Mouse (Mus musculus) heart, postnatal 14 days (tissue): ENCODE results near the gene Baz1a. TPM values are rescaled to one million over a fixed set of nuclear protein-coding genes. Genes with fewer than 3 reads are reported as not detected.
"Not testable (repeated sequence)": the region's sequence is repeated elsewhere in the genome, so short reads cannot be mapped to it uniquely, and the experiment has no call there.

Source experiments
- DNase-seq, 2 experiments: peaks; one replicate each; pipeline ENCODE4 v3.0.0; 2021 to 2022
- intact Hi-C: fragments of 180-260 bp; cut with DNase I; formaldehyde crosslinking; loops from one replicate; pipeline ENCODE4 v1.15.1; 2025
- total RNA-seq, 2 experiments: library from RNA; stranded (reverse); gene quantifications; 2 replicates each; pipeline ENCODE4 v1.2.3; 2021

Baz1a gene
- total RNA-seq, 2 experiments from 2014 or later = 9.9 to 10.4 TPM

DNA sequence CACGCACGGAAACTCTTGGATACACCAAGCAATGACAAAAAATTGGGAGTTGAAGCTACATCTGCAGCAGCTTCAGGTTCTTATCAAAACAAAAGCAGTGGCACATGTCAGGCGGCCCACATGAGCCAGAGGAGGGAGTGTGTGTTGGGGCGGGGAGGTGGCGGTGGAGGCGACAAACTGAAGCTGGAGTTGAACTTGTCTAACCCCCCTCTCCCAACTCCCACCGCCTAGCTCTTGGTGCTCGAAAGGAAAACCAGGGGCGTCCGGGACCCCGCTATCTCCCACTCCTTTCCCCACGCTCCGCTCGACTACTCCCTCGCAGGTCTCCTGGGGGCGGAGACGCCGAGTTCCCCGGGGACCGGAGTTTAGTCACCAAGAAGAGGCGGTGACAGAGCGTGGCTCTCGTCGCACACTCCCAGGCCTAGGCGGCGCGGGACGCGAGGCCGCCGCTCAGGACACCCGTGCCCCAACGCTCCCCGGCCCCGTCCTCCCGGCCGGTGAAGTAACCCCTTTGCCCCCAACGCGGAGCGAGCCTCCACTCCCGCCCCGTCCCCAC, 29.4 kb downstream of the Baz1a start:
- intact Hi-C loops = loop anchor here (10.0 kb wide), 1 partner anchor 150 kb away; no protein-coding TSS in a partner anchor
- DNase-seq = peak; percentile 73 to 79

GRCm38 (mm10) chr12:54982935-54983715, 31.0 kb downstream of the Baz1a start:
- intact Hi-C loops = loop anchor here (10.0 kb wide), 1 partner anchor 148 kb away; no protein-coding TSS in a partner anchor

DNA sequence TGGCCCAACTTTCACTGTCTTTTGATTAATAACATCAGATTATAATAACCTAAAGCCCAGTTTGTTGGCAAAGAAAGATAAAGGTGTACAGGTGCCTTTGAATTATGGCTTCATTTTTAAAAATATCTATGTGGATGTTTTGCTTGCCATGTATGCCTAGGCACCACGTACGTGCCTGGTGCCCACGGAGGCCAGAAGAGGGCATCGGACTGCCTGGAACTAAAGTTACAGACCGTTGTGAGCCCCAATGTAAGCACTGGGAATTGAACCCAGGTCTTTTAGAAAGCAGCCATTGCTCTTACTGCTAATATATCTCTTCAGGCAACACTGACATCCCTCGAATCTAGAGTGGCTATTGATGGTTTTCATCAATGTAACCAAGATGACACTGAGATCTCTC, 32.2 kb downstream of the Baz1a start:
- intact Hi-C loops = loop anchor here (10.0 kb wide), 1 partner anchor 147 kb away; no protein-coding TSS in a partner anchor
- DNase-seq = no peak

More at GRCm38 (mm10) chr12:54982935-54983715, 31.0 kb downstream of the Baz1a start:
- no peak for DNase-seq

DNA sequence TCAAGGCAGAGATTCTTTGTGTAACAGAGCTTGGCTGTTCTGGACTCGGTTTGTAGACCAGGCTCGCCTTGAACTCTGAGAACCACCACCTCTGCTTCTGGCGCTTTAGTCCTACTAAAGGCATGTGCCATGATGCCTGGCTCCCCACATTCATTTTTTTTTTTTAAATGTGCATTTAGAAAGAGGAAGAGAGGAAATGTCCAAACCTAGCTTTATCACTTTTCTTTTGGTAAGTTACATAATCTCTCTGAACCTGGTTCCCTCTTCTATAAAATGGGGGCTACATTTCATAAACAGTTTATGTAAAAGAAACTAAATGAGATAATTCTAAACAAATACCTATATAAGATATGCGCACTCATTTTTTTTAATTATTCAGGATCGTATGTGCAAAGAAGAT, 33.2 kb downstream of the Baz1a start:
- intact Hi-C loops = loop anchor here (10.0 kb wide), 1 partner anchor 146 kb away; no protein-coding TSS in a partner anchor
- no peak for DNase-seq

- intact Hi-C loops = loop anchor here (10.0 kb wide), 1 partner anchor 146 kb away; no protein-coding TSS in a partner anchor
- DNase-seq = no peak
These were observed 33.6 kb downstream of the Baz1a start for GRCm38 (mm10) chr12:54980532-54980931.

- intact Hi-C loops = no loop called here
- DNase-seq = no peak
These were observed 45.1 kb downstream of the Baz1a start for GRCm38 (mm10) chr12:54969033-54969432.

DNA sequence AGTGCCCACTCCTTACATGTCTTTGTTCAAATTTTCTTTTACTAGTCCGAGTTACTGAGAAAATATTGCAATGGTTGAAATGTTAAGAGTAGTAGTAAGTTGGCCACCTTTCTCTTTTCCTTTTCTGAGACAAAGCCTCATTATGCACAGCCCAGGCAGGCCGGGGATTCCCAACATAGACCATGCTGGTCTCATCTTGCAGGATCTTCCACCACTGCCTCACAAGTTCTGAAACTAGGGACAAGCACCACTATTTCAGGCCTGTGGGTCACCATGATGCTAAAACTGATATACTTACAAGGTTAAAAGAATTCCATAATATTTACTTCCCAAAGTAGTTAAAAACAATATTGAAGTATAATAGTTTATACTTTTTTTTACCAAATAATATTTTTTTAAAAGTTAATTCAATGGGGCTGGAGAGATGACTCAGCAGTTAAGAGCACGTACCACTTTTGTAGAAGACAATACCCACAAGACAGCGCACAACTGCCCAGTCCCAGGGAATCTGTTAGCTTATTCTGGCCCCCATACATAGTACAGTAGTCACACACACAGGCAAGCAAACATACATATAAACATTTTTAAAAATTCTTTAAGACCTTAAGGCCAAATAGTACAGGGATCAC, 48.5 kb downstream of the Baz1a start:
- DNase-seq = no peak
- intact Hi-C loops = no loop called here

GRCm38 (mm10) chr12:54959569-54959968, 54.6 kb downstream of the Baz1a start:
- DNase-seq = no peak
- intact Hi-C loops = no loop called here

GRCm38 (mm10) chr12:54956974-54957373, 57.2 kb downstream of the Baz1a start:
- intact Hi-C loops = no loop called here
- no peak for DNase-seq

DNA sequence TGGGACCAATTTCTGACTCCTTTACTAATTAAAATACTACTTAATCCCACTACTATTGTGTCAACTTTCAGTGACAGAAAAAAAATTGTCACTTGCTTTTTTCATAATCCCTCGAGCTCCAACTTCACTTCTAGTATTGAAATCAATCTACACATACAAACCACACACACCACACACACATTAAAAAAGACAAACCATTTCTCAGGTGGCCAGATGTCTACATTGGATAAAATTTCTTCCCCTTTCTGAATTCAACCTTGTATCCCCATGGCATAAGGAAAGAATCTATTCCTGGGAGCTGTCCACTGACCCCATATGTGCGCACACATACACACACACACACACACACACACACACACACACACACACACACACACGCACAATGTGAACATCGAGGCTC, 57.7 kb downstream of the Baz1a start:
- DNase-seq = no peak
- intact Hi-C loops = no loop called here

GRCm38 (mm10) chr12:54946116-54946515, 68.0 kb downstream of the Baz1a start:
- no peak for DNase-seq
- intact Hi-C loops = no loop called here

DNA sequence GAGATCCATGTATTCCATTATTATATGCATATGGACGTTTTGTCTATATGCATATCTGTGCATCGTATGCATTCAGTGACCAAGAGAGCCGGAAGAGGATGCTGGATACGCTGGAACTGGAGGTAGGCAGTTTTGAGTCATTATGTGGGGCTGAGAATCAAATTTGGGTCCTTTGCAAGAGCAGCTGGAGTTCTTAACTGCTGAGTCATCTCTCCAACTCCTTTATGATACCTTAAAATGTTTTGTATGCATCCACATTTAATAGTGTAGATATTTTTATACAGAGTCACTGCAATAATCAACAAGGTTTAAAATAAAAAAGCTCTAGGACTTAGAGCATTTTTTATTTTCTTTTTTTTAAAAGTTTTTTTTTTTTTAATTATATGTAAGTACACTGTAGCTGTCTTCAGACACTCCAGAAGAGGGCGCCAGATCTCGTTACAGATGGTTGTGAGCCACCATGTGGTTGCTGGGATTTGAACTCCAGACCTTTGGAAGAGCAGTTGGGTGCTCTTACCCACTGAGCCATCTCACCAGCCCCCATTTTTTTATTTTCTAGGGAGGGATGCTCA, 71.5 kb downstream of the Baz1a start:
- DNase-seq, intact Hi-C loops: not testable (repeated sequence)

DNA sequence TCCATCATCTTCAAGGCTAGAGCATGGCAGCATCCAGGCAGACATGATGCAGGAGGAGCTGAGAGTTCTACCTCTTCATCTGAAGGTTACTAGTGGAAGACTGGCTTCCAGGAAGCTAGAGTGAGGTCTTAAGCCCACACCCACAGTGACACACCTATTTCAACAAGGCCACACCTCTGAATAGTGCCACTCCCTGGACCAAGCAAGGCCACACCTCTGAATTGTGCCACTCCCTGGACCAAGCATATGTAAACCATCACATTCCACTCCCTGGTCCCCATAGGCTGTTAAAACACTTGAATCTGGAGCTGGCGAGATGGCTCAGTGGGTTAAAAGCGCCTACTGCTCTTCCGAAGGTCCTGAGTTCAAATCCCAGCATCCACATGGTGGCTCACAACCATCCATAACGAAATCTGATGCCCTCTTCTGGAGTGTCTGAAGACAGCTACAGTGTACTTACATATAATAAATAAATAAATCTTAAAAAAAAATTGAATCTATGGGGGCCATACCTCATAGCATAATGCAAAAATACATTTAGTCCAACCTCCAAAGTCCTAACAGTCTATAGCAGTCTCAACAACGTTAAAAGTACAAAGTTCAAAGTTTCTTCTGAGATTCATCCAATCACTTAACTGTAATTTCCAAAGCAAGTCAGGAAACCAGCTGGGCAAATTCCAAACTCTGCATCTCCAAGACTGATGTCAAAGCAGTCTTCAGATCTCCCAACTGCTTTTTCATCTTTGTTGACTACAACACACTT, 76.4 kb downstream of the Baz1a start:
- DNase-seq, intact Hi-C loops: not testable (repeated sequence)

DNA sequence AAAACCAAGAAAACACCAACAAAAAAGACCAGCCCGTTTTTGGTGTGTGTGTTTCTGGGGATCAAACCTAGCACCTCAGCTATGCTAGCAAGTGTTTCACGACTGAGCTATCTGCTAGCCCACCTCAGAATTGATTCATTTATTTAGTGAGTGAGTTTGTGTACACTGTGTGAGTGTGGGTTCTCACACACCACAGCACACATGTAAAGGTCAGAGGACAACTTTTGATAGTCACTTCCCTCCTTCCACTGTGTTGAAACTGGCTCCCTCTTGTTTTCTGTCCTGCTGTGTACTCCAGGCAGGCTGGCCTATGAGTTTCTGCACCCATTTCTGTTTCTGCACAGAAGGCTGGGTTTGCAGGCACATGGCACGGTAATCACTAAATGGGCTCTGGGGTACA, 103.8 kb downstream of the Baz1a start:
- DNase-seq = no peak
- intact Hi-C loops = no loop called here

DNA sequence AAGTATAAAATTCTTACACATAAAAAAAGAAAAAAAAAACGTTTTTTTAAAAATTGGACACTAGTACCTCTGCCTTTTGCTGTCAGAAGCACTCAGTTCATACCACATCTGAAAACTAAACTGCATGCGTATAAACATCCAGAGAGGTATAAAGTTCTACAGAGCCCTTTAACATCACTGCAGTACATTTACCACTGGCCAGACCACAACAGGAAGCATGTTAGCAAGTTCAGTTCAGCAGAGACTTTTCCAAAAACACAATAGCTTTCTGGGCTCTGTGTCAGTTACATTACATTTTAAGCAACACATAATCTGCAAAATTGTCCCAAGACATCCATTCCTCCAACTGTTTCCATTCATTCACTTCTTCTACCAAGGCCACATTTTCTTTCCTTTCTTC, 121.6 kb downstream of the Baz1a start:
- DNase-seq, intact Hi-C loops: not testable (repeated sequence)

DNA sequence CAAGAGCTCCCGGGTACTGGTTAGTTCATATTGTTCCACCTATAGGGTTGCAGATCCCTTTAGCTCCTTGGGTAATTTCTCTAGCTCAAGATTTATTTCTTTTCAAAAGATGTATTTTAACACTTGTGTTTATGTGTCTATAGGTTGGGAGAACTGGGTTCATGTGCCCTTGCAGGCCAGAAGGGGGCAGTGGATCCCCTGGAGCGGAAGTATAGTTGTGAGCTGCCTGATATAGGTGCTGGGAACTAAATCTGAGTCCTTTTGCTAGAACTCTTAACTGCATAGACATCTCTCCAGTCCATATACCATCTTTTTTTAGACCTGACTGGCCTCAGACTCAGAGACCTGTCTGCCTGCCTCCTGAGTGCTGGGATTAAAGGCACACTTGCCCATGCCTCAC, 123.7 kb downstream of the Baz1a start:
- intact Hi-C loops = no loop called here
- no peak for DNase-seq

DNA sequence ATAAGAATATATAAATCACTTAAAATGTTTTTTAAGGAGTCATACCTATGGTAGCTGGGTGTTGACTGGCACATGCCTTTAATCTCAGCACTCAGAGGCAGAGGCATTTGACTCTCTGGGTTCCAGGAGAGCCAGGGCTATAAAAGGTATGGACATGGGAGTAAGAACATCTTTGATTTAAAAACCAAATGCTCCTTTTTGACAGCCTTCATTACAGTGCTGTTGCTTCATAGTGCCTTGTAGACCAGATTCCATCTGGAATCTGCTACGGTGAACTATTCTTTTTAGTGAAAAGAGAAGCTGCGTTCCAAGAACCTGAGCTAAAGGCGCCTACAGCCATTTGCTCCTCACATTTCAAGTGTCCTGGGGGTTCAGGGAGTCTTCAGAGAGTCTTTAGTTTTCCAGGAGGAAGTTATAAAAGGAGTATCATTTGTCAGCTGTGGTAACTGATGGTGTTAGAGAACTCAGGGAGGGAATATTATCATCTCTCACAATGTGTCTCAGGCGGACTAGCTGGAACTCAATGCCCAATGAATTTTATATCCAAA, 126.5 kb downstream of the Baz1a start:
- intact Hi-C loops = no loop called here
- DNase-seq = no peak

GRCm38 (mm10) chr12:54879630-54880029, 134.5 kb downstream of the Baz1a start:
- DNase-seq = peak; percentile 69 to 78
- intact Hi-C loops = loop anchor here (1.0 kb wide), 1 partner anchor 49 kb away; no protein-coding TSS in a partner anchor

GRCm38 (mm10) chr12:54879211-54879610, 134.9 kb downstream of the Baz1a start:
- DNase-seq = no peak
- intact Hi-C loops = loop anchor here (1.0 kb wide), 1 partner anchor 49 kb away; no protein-coding TSS in a partner anchor

GRCm38 (mm10) chr12:54877875-54878274, 136.3 kb downstream of the Baz1a start:
- DNase-seq = no peak
- intact Hi-C loops = no loop called here
